Mouse (Mus musculus) kidney, embryonic 14.5 days (tissue): ENCODE results near the gene Cachd1. TPM values are rescaled to one million over a fixed set of nuclear protein-coding genes. Genes with fewer than 3 reads are reported as not detected.

Experiments
- ATAC-seq: fragments of 200-750 bp; cut with Nextera tagmentation; 2 replicates; pipeline ENCODE4 v1.8.0; 2017; ENCODE audit warnings: moderate number of reproducible peaks, mild to moderate bottlenecking, moderate TSS enrichment, moderate library complexity; ENCODE audit not compliant: low FRiP score, low TSS enrichment
- H3K27ac ChIP-seq: fragments of 300-500 bp; sonication (generic); 2 replicates; pipeline ENCODE4 v1.5.1; 2014; ENCODE audit warnings: low read depth, mild to moderate bottlenecking, low read length, moderate library complexity, mixed read lengths
- H3K27me3 ChIP-seq: fragments of 300-500 bp; sonication (generic); 2 replicates; pipeline ENCODE4 v1.6.1; 2014; ENCODE audit warnings: mild to moderate bottlenecking, low read length; ENCODE audit not compliant: control insufficient read depth, insufficient read depth
- H3K36me3 ChIP-seq: fragments of 300-500 bp; sonication (generic); 2 replicates; pipeline ENCODE4 v1.6.1; 2014; ENCODE audit warnings: low read length, mixed read lengths; ENCODE audit not compliant: control insufficient read depth, insufficient read depth
- H3K4me1 ChIP-seq: fragments of 300-500 bp; sonication (generic); 2 replicates; pipeline ENCODE4 v1.6.1; 2014; ENCODE audit warnings: low read length, mixed read lengths; ENCODE audit not compliant: control insufficient read depth, insufficient read depth
- H3K4me2 ChIP-seq: fragments of 300-500 bp; sonication (generic); replicated peaks from 2 replicates; pipeline ENCODE4 v1.6.1; 2014; ENCODE audit warnings: low read depth, mild to moderate bottlenecking, low read length
- H3K4me3 ChIP-seq: fragments of 300-500 bp; sonication (generic); 2 replicates; pipeline ENCODE4 v1.5.1; 2014; ENCODE audit warnings: mild to moderate bottlenecking, low read length
- H3K9ac ChIP-seq: fragments of 300-500 bp; sonication (generic); 2 replicates; pipeline ENCODE4 v1.6.1; 2014; ENCODE audit warnings: low read depth, mild to moderate bottlenecking, low read length, moderate library complexity
- H3K9me3 ChIP-seq: fragments of 300-500 bp; sonication (generic); 2 replicates; pipeline ENCODE4 v1.6.1; 2016; ENCODE audit warnings: low read length; ENCODE audit not compliant: control insufficient read depth
- WGBS: fragments of 180-500 bp; shearing (Covaris S2); extraction: QIAGEN DNeasy Blood & Tissue Kit; methylation state at CpG from one replicate; pipeline ENCODE4 v1.1.7; 2014; 5-methylcytosine and 5-hydroxymethylcytosine counted together
- polyA plus RNA-seq: library from polyadenylated mRNA; unstranded; fragments of >200 nt; fragmentation: Nextera tagmentation; extraction: Ambion mirVana; gene quantifications from 2 replicates; pipeline ENCODE4 v1.2.1, GENCODE M21; 2014

The Cachd1 gene
- polyA plus RNA-seq, 1 experiment from 2014 or later, result 25.0 TPM

DNA sequence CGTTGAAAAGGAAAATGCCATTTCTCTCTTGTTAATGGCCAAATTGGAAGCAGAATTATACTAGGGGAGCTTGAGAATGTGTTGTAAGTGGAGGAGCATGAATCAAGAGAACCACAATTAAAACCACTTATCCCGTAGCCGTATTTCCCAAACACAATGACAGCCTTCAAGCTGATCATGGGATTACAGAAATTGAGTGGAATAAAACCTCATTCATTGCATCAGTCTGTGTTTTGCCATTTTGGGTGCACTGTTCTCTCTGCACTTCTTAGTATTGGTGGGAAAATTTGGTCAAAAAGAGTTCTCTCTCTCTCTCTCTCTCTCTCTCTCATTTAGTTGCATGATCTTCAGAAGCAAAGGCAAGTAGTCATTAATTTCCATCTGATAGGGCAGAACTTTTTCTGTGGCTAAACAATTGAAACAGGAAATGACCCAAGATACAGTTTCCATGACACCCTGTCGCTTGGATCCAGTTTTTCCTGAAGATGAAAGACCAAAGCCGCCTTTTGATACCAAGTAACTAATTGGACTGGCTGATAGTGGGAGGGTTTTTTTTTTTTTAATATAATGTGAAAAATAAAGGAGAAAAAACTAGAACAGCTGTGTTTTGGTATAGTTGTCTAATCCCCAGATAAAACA lies 34.7 kb downstream of the Cachd1 start:
- H3K4me1 ChIP-seq, result peaks cover 21% of the 10 kb centered on the region
- no peaks in the 10 kb centered on the region for H3K9me3 ChIP-seq
- no peak overlapping the region for H3K9ac ChIP-seq
- no peaks in the 10 kb centered on the region for H3K27me3 ChIP-seq
- H3K36me3 ChIP-seq, result no peaks in the 10 kb centered on the region
- no peak for ATAC-seq
- no peak overlapping the region for H3K4me3 ChIP-seq
- H3K4me2 ChIP-seq, result no peak overlapping the region
- 0 out of 2 replicates have a peak overlapping the region, but pooled peaks have one; percentile 34 for H3K27ac ChIP-seq
- WGBS, result 27% methylated on average over 5 of the region's 5 CpGs

DNA sequence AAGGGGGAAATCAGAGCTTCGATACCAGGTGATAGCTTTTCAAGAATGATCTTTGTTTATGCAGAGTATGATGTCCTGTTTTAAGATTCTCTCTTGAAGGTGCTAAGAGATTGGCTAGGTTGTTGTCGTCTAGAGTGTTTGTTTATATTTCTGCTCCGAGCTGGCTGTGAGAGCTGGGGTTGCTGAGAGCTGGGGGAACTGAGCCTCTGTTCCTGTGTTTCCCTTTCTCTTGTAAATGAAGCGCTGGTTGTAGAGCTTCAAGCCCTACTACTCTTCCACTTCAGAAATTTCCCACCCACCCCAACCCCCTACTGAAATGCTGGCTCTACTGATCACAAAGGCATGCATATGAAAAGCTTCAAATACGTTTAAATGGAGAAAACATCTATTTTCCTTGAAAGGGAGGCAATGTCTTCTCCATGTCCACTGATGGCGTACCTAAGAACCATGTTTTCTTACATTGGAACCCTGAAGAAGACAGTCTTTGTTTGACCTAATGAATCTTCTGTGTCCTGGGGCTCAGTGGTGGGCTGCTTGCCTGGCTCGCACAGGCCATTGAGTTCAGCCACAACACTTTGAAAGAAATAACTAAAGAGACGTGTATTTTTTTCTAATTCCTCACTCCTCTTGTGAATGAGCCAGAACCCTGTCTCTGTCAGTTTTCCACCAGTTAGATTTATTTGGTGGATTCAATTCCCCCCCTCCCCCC lies 35.5 kb downstream of the Cachd1 start:
- Histone ChIP-seq H3K27me3 (no peaks in the 10 kb centered on the region), H3K4me1 (peaks cover 21% of the 10 kb centered on the region), H3K27ac (peak overlapping the region; percentile 7; the same call in 1 of the 2 replicates), H3K4me3 (no peak overlapping the region), H3K9ac (no peak overlapping the region), H3K9me3 (no peaks in the 10 kb centered on the region), H3K4me2 (0 out of 2 replicates have a peak overlapping the region, but pooled peaks have one; percentile 5), H3K36me3 (no peaks in the 10 kb centered on the region)
- 44% methylated on average over 8 of the region's 8 CpGs for WGBS
- ATAC-seq, result no peak

DNA sequence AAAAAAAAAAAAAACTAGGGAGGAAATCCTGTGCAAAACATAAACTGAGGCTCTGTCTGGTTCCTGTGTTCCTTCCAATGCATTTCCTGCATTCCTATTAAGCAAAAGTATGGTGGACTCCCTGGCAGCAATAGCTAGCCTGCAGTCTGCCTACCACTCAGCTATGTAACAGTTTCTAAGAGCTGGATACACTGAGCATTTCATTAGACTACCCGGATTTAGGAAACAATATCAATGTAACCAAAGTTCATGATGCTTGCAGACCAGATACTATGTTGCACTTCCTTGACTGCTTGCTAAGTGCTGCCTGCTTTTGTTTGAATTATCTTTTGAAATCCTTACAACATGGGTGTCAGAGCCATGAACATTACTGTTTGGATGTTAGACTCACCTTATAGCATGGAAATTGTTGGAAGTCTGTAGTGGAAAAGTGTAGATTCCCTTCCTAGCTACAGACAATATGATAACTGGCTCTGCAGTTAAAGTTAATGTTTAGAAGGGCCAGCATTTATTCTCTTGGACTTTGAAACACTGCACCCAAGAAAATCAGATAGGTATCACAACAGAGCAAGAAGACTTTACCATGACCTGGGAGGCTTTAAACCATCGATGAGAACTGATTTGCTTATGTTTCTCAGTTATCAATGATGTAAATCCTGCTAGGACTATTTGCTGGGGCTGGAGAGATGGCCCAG lies 37.4 kb downstream of the Cachd1 start:
- Histone ChIP-seq H3K4me2 (no peak overlapping the region), H3K4me3 (no peak overlapping the region), H3K36me3 (no peaks in the 10 kb centered on the region), H3K27ac (no peak overlapping the region), H3K9ac (no peak overlapping the region), H3K4me1 (peaks cover 21% of the 10 kb centered on the region), H3K9me3 (no peaks in the 10 kb centered on the region), H3K27me3 (no peaks in the 10 kb centered on the region)
- no peak for ATAC-seq
- 84% methylated on average over 2 of the region's 2 CpGs for WGBS

DNA sequence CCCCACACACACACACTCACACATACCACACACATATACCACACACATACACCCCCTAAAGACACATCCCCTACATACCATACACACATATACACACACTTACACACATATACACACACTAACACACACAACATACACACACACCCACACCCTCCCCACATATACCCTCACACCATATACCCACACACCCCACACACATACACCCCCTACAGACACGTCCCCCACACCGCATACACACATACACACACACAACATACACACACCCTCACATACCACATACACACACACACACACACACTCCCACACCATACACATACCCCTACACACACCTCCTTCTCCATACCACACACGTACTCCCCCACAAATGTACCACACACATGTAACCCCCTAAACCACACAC lies 42.8 kb downstream of the Cachd1 start:
- H3K4me2 ChIP-seq, result no peak overlapping the region
- H3K36me3 ChIP-seq, result no peaks in the 10 kb centered on the region
- no peak overlapping the region for H3K9ac ChIP-seq
- H3K4me1 ChIP-seq, result peaks cover 14% of the 10 kb centered on the region; the same call in 1 of the 2 replicates
- no peak overlapping the region for H3K27ac ChIP-seq
- no peak for ATAC-seq
- H3K9me3 ChIP-seq, result no peaks in the 10 kb centered on the region
- no peaks in the 10 kb centered on the region for H3K27me3 ChIP-seq
- no peak overlapping the region for H3K4me3 ChIP-seq
- WGBS, result 98% methylated on average over 3 of the region's 3 CpGs

DNA sequence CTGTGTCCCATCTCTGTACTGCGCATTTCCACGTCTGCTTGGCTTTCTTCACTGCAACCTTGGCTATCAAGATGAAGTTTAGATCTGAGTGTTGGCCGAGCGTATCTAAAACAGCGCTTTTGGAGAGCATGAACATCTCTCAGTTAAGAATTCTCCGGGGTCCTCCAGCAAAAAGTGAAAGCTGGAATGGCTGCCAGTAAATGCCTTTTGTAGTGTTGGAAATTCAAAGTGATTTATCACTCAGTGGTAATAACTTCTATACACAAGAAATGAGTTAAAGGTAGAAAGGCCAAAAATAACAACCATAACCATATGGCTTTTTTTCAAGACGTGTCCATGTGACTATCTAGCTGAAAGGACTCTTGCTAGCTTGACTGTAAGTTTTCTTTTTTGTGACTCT lies 46.1 kb downstream of the Cachd1 start:
- peak overlapping the region; percentile 74 for H3K27ac ChIP-seq
- peak overlapping the region; percentile 17; the same call in 1 of the 2 replicates for H3K4me2 ChIP-seq
- peak; percentile 33; the same call in 1 of the 2 replicates for ATAC-seq
- no peaks in the 10 kb centered on the region for H3K36me3 ChIP-seq
- H3K4me1 ChIP-seq, result peaks cover 20% of the 10 kb centered on the region
- 0 out of 2 replicates have a peak, but pooled peaks cover 8% of the 10 kb centered on the region for H3K9me3 ChIP-seq
- H3K9ac ChIP-seq, result no peak overlapping the region
- no peak overlapping the region for H3K4me3 ChIP-seq
- no peaks in the 10 kb centered on the region for H3K27me3 ChIP-seq
- 60% methylated on average over 7 of the region's 7 CpGs for WGBS

DNA sequence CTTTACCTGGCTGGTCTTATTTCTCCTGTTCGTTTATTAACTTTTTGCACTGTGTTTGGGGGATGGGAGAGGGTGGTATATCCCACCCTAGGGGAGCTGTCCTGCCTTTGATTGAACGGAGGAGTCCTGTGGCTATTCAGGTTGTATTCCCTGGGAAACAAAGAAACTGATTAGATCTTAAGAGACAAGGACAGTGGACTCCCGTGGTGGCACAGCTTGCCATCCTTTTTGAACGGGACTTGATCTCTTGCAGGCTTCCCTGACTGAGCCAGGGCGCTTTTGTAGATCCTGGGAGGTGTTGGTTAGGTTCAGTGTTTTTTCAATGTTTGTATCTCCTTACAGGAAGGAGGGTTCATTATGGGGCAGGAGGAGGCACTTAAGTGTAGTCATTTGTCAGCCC lies 50.9 kb downstream of the Cachd1 start:
- H3K27ac ChIP-seq, result no peak overlapping the region
- 0 out of 2 replicates have a peak, but pooled peaks cover 8% of the 10 kb centered on the region for H3K9me3 ChIP-seq
- ATAC-seq, result no peak
- no peak overlapping the region for H3K9ac ChIP-seq
- no peak overlapping the region for H3K4me2 ChIP-seq
- no peak overlapping the region for H3K4me3 ChIP-seq
- H3K4me1 ChIP-seq, result peaks cover 32% of the 10 kb centered on the region
- H3K27me3 ChIP-seq, result no peaks in the 10 kb centered on the region
- H3K36me3 ChIP-seq, result no peaks in the 10 kb centered on the region
- WGBS, result 9% methylated on average over 5 of the region's 5 CpGs

DNA sequence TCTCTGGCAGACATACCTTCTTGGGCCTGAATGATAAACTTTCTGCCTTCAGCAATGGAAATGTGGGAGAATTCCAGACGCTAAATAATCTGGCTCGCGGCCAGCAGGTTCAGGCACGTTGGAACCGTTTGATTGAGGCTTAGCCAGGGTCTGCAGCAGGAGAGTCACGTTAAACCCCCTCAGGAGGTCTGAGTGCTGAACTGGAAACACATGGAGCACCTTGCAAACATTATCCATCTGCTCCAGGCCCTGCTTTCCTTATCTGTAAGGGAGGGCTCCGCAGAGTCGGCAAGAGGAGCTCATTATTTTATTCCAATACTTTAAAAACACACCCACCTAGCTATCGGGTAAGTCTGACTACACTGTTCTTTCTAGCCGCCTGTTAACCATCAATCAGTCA lies 52.3 kb downstream of the Cachd1 start:
- WGBS, result 9% methylated on average over 10 of the region's 10 CpGs
- H3K4me2 ChIP-seq, result no peak overlapping the region
- H3K4me3 ChIP-seq, result no peak overlapping the region
- no peaks in the 10 kb centered on the region for H3K36me3 ChIP-seq
- peaks cover 25% of the 10 kb centered on the region for H3K4me1 ChIP-seq
- H3K9me3 ChIP-seq, result 0 out of 2 replicates have a peak, but pooled peaks cover 8% of the 10 kb centered on the region
- no peak overlapping the region for H3K27ac ChIP-seq
- ATAC-seq, result peak; percentile 81
- H3K27me3 ChIP-seq, result no peaks in the 10 kb centered on the region
- H3K9ac ChIP-seq, result no peak overlapping the region

DNA sequence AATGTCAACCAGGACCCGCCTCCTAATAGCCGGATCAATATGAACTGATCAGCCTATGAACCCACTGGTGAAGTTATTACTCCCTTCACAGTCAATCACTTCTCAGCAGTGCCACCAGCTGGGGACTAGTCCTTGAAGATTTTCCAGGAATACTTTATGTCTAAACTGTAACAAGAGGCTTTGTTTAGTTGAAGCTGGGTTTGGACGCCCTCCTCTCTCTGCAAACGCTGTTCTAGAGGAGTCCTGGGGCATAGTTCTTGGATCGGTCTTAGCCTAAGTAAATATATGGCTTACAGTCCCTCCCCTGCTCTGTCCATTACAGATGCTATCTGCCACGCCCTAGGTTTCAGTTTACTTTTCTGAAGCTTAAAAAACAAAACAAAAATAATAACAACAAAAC lies 60.7 kb downstream of the Cachd1 start:
- H3K4me3 ChIP-seq, result no peak overlapping the region
- WGBS, result 56% methylated on average over 6 of the region's 6 CpGs
- H3K9ac ChIP-seq, result no peak overlapping the region
- no peaks in the 10 kb centered on the region for H3K36me3 ChIP-seq
- no peaks in the 10 kb centered on the region for H3K27me3 ChIP-seq
- no peak overlapping the region for H3K4me2 ChIP-seq
- no peak overlapping the region for H3K27ac ChIP-seq
- H3K4me1 ChIP-seq, result peaks cover 8% of the 10 kb centered on the region
- no peak for ATAC-seq
- H3K9me3 ChIP-seq, result no peaks in the 10 kb centered on the region

DNA sequence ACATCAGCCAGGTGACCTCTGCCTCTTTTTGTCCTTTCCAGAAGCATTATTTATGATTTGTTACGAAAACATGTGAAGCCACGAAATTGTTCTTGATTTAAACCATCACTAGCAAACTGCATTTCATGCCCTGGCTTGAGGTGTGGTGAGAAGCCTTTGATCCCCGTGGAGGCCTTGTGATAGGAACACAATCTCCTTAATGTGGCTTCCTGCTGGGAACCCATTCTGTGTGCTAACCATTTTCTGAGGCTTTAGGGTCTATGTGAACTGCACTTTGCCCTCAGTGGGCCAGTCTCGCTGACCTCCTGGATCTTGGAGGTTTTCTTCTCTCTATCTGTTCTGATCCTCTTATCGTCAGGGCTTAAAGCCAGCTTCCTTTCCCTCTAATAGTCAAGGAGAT lies 66.2 kb downstream of the Cachd1 start:
- H3K4me2 ChIP-seq, result no peak overlapping the region
- whole genome bisulfite sequencing, result 40% methylated on average over 5 of the region's 5 CpGs
- H3K36me3 ChIP-seq, result no peaks in the 10 kb centered on the region
- no peaks in the 10 kb centered on the region for H3K27me3 ChIP-seq
- no peak overlapping the region for H3K9ac ChIP-seq
- no peaks in the 10 kb centered on the region for H3K9me3 ChIP-seq
- H3K4me3 ChIP-seq, result no peak overlapping the region
- H3K4me1 ChIP-seq, result peaks cover 4% of the 10 kb centered on the region; the same call in 1 of the 2 replicates
- H3K27ac ChIP-seq, result no peak overlapping the region
- no peak for ATAC-seq
